Mouse (Mus musculus): Measurements from ENCODE around the gene Ankub1.

DNA sequence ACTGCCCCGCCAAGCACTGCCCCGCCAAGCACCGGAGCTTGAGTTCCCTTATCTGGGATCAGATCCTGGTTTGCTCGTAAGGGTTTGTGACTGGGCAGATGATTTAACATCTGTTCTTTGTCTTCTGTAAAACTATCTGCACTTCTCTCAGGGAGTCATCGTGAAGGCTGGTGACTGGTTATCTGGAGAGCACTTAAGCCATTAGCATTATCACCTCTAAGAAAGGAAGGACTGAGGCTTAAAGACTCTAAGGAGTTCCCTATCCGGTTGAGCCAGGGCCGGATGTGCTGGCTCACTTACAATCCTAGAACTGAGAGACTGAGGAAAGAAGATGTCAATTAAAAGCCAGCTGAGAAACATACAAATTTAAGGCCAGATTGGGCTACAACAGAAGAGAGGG is 80.8 kb downstream of the Ankub1 start:
- no peak for TF ChIP-seq CTCF (IDR thresholded peaks at IDR 0.05; ENCODE audit: low read depth)
- TF ChIP-seq EP300 (IDR thresholded peaks at IDR 0.05; ENCODE audit: low read depth) = no peak

Data from heart, postnatal 0 days (tissue).